Mouse (Mus musculus) midbrain, postnatal 0 days (tissue): ENCODE measurements around the gene Tspan33. TPM values are rescaled to one million over a fixed set of nuclear protein-coding genes. Genes with fewer than 3 reads are reported as not detected.

Experiments used
- ATAC-seq: fragments of 200-750 bp; cut with Nextera tagmentation; 2 replicates; pipeline ENCODE4 v1.8.0; 2017; ENCODE audit warnings: moderate number of reproducible peaks, mild to moderate bottlenecking, moderate TSS enrichment, moderate library complexity; ENCODE audit not compliant: low FRiP score
- DNase-seq: peaks from one replicate; pipeline ENCODE4 v3.0.0-alpha.2; 2015; ENCODE audit warnings: low spot score
- H3K27ac ChIP-seq: fragments of 300-500 bp; sonication (generic); 2 replicates; pipeline ENCODE4 v1.5.1; 2014; ENCODE audit warnings: low read depth, mild to moderate bottlenecking, low read length, mixed read lengths
- H3K27me3 ChIP-seq: fragments of 300-500 bp; sonication (generic); 2 replicates; pipeline ENCODE4 v1.6.1; 2014; ENCODE audit warnings: low read length, control low read depth, mixed read lengths; ENCODE audit not compliant: insufficient read depth
- H3K36me3 ChIP-seq: fragments of 300-500 bp; sonication (generic); 2 replicates; pipeline ENCODE4 v1.6.1; 2014; ENCODE audit warnings: low read length, control low read depth, mixed read lengths; ENCODE audit not compliant: insufficient read depth
- H3K4me1 ChIP-seq: fragments of 300-500 bp; sonication (generic); 2 replicates; pipeline ENCODE4 v1.6.1; 2014; ENCODE audit warnings: mild to moderate bottlenecking, control low read depth, antibody characterized with exemption, low read length, mixed read lengths; ENCODE audit not compliant: insufficient read depth
- H3K4me2 ChIP-seq: fragments of 300-500 bp; sonication (generic); 2 replicates; pipeline ENCODE4 v1.6.1; 2014; ENCODE audit warnings: low read depth, mild to moderate bottlenecking, low read length, mixed read lengths; ENCODE audit not compliant: poor library complexity, severe bottlenecking
- H3K4me3 ChIP-seq: fragments of 300-500 bp; sonication (generic); 2 replicates; pipeline ENCODE4 v1.5.1; 2014; ENCODE audit warnings: low read depth, mild to moderate bottlenecking, low read length, moderate library complexity
- H3K9ac ChIP-seq: fragments of 300-500 bp; sonication (generic); replicated peaks from 2 replicates; pipeline ENCODE4 v1.6.1; 2014; ENCODE audit warnings: mild to moderate bottlenecking, low read length, moderate library complexity, mixed read lengths; ENCODE audit not compliant: poor library complexity, severe bottlenecking
- H3K9me3 ChIP-seq: fragments of 300-500 bp; sonication (generic); 2 replicates; pipeline ENCODE4 v1.6.1; 2016; ENCODE audit warnings: low read length, control low read depth
- CTCF ChIP-seq: IDR thresholded peaks from 2 replicates; pipeline ENCODE4 v1.5.1; 2016; ENCODE audit warnings: antibody characterized with exemption, mild to moderate bottlenecking
- WGBS: fragments of 180-500 bp; shearing (Covaris S2); extraction: QIAGEN DNeasy Blood & Tissue Kit; methylation state at CpG from one replicate; pipeline ENCODE4 v1.1.7; 2014; 5-methylcytosine and 5-hydroxymethylcytosine counted together
- polyA plus RNA-seq: library from polyadenylated mRNA; unstranded; fragments of >200 nt; fragmentation: Nextera tagmentation; extraction: Ambion mirVana; gene quantifications from 2 replicates; pipeline ENCODE4 v1.2.1, GENCODE M21; 2015
- total RNA-seq: library from RNA; depleted of rRNA; stranded (reverse); fragments of >200 nt; gene quantifications from 2 replicates; pipeline ENCODE4 v1.2.3, GENCODE M21; 2014

Tspan33 gene
- total and polyA plus RNA-seq, 2 experiments from 2014 or later, result 12.4 to 18.5 TPM

DNA sequence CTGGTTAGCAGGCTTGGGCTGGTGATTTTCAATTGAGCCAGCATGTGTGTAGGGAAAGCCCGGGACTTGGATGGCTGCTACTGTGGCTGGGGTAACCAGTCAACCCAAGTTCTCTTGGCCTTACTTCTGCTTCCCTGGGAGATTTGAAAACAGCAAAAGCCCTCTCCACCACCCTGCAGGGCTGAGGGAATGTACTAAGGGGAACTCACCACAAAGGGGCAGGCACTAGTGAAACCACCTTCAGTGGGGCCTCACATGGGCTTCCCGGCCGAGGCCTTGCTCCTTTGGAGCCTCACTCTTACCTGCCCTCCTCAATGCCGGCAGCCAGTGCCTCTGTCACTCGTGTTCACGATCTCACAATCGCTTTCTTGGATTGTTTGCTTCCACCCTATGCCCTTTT is 2.0 kb downstream of the Tspan33 start:
- TF ChIP-seq CTCF, result no peak
- Histone ChIP-seq H3K9ac (no peak overlapping the region), H3K27ac (no peak overlapping the region), H3K4me2 (no peak overlapping the region), H3K36me3 (no peaks in the 10 kb centered on the region), H3K9me3 (no peaks in the 10 kb centered on the region), H3K4me1 (no peaks in the 10 kb centered on the region), H3K27me3 (no peaks in the 10 kb centered on the region), H3K4me3 (no peak overlapping the region)
- WGBS, result 69% methylated on average over 7 of the region's 7 CpGs
- no peak for ATAC-seq
- no peak for DNase-seq

DNA sequence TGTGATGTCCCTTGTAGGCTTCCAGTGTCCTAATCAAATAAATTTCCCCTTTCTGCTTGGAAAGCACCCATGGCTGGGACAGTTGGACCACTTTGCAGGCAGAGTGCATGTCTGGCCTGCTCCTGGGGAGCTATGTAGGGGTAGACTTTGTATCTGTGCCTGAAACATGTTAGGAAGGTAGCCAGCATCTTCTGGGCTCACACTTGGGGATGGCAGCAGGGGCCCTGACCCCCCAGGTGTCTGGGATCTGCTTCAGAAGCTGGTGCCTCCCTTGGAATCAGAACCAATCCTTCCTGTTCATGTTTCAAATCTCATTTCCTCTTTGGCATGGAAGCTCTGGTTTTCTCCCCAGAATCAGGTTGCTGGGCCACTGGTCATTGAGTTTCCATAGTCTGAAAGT is 3.1 kb downstream of the Tspan33 start:
- Histone ChIP-seq H3K4me3 (no peak overlapping the region), H3K9ac (no peak overlapping the region), H3K4me1 (no peaks in the 10 kb centered on the region), H3K27me3 (no peaks in the 10 kb centered on the region), H3K9me3 (no peaks in the 10 kb centered on the region), H3K4me2 (no peak overlapping the region), H3K27ac (no peak overlapping the region), H3K36me3 (no peaks in the 10 kb centered on the region)
- DNase-seq (no peak), ATAC-seq (no peak)
- no peak for TF ChIP-seq CTCF

DNA sequence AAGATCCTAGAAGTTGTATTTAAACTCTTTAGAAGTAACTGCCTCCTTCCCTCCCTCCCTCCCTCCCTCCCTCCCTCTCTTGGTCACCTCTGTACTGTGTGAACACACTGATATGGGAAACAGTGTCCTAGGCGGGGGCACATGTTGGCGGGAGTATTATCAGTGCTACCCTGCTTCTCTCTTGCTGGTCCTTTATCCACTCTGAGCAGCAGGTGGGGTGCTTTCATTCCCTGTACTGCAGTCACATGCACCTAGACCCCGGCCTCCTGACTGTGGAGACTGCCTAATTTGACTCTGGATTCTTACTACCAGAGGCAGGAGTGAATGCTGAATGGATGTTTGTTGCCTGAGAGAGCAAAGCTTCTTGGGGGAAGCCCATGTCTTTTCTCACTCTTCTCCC is 3.5 kb downstream of the Tspan33 start:
- DNase-seq, result no peak
- H3K4me1 ChIP-seq, result no peaks in the 10 kb centered on the region
- WGBS, result 42% methylated on average over 3 of the region's 3 CpGs
- no peaks in the 10 kb centered on the region for H3K27me3 ChIP-seq
- H3K4me2 ChIP-seq, result no peak overlapping the region
- no peak; the same call in 1 of the 2 replicates for TF ChIP-seq CTCF
- no peaks in the 10 kb centered on the region for H3K9me3 ChIP-seq
- H3K27ac ChIP-seq, result no peak overlapping the region
- H3K36me3 ChIP-seq, result no peaks in the 10 kb centered on the region
- no peak for ATAC-seq
- no peak overlapping the region for H3K4me3 ChIP-seq
- H3K9ac ChIP-seq, result no peak overlapping the region

DNA sequence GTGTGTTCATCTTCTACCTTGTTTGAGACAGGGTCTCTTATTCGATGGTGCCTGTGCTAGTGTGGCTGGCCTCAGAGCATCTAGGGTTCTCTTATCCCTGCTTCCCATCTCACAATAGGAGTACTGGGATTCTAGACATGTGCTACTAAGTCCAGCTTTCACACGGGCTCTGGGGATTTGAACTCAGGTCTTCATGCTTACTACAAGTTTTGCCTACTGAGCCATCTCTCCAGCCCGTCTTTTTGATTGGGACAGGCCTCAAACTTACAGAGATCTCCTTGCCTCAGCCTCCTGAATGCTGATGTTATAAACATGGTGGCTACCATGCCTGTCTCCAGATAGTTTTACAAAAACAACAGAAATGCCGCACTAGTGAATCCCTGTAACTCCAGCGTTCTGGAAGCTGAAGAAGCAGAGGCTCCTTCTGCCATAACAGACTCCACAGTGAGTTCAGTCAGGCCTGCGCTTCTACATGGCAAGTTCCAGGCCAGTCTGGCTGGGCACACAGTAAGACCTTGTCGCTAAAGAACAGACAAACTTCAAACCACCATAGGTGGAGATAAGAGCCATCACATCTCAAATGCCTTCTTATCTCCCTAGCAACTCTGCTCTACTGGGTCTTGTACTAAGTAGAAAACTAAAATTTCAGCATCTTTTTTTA is 5.2 kb downstream of the Tspan33 start:
- Histone ChIP-seq H3K4me2 (no peak overlapping the region), H3K27me3 (no peaks in the 10 kb centered on the region), H3K9ac (no peak overlapping the region), H3K4me3 (no peak overlapping the region), H3K36me3 (no peaks in the 10 kb centered on the region), H3K4me1 (no peaks in the 10 kb centered on the region), H3K27ac (no peak overlapping the region), H3K9me3 (no peaks in the 10 kb centered on the region)
- ATAC-seq (no peak), DNase-seq (no peak)
- 91% methylated on average over 7 of the region's 7 CpGs for WGBS
- TF ChIP-seq CTCF, result no peak

DNA sequence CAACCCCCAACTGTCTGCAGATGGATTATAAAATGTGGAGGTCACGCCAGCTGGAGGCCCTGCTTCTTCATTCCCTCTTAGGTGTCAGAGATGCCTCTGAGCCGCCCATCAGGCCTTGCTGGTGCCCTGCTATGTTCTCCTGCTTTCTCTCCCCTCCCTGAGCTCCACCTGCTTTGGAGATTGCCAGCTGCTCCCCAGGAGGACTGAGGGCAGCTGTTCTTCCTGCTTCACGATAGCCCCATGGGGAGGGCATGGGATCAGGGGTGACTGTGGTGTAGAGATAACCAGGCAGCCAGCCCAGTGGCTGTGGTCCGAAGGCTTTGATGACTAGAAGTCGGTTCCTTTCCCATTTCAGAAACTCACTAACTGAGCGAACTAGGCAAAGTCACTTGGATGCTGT is 7.0 kb downstream of the Tspan33 start:
- Histone ChIP-seq H3K36me3 (no peaks in the 10 kb centered on the region), H3K9me3 (no peaks in the 10 kb centered on the region), H3K4me3 (no peak overlapping the region), H3K4me1 (no peaks in the 10 kb centered on the region), H3K27ac (no peak overlapping the region), H3K9ac (no peak overlapping the region), H3K4me2 (no peak overlapping the region), H3K27me3 (no peaks in the 10 kb centered on the region)
- TF ChIP-seq CTCF, result no peak
- WGBS, result 65% methylated on average over 6 of the region's 6 CpGs
- ATAC-seq, result no peak
- no peak for DNase-seq

DNA sequence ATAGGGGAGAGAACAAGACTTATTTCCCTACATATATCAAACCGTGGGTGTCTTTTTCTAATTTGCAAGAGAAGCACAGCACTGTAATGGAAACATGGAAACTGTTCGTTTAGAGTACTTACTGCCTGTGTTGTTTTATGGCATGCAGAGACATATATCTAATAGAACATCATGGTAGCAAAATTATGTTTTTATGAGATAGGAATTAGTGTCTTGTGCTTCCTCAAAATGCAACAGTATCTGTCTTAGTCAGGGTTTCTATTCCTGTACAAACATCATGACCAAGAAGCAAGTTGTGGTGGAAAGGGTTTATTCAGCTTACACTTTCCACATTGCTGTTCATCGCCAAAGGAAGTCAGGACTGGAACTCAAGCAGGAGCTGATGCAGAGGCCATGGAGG is 8.1 kb downstream of the Tspan33 start:
- no peaks in the 10 kb centered on the region for H3K27me3 ChIP-seq
- no peak for ATAC-seq
- WGBS, result 89% methylated on average over 3 of the region's 3 CpGs

More for the DNA sequence above, 8.1 kb downstream of the Tspan33 start:
- H3K36me3 ChIP-seq, result no peaks in the 10 kb centered on the region
- no peak for DNase-seq
- H3K4me2 ChIP-seq, result no peak overlapping the region
- H3K9me3 ChIP-seq, result no peaks in the 10 kb centered on the region
- H3K9ac ChIP-seq, result no peak overlapping the region
- no peak for TF ChIP-seq CTCF
- no peaks in the 10 kb centered on the region for H3K4me1 ChIP-seq
- no peak overlapping the region for H3K27ac ChIP-seq
- no peak overlapping the region for H3K4me3 ChIP-seq
